Mouse (Mus musculus): ENCODE data around the gene Safb.
"Not testable (repeated sequence)": the region's sequence is repeated elsewhere in the genome, so short reads cannot be mapped to it uniquely, and the experiment has no call there.

Safb gene

GRCm38 (mm10) chr17:56609452-56610171, 25.0 kb downstream of the Safb start, which contains the start of gene 2410015M20Rik:
2410015M20Rik (minus strand) TSS chr17:56609771.
- DNase-seq (ENCODE audit: low read depth, low spot score): peak; percentile 93

DNA sequence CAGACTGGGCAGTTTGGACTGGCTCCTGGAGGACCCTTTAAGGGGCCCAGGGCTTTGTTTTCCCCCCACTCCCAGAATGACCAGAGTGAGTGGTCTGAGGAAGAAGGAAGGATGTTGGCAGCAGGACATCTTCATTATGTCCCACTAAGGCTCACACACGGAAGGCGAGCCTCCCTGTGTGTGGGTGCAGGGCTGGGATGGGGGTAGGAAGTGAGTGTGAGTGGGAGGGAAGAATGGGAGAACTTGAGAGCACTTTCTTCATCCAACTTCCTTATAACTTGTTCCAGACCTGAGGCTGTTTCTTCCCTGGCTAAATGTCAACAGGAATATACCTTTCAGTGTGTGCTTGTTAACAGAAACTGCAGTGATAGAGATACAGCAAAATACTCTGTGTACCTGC, 26.7 kb downstream of the Safb start:
- no peak for DNase-seq (ENCODE audit: low read depth, low spot score)

- peak; percentile 35 for DNase-seq (ENCODE audit: low read depth, low spot score)
Measured at GRCm38 (mm10) chr17:56611861-56612564, 27.4 kb downstream of the Safb start.

- DNase-seq (ENCODE audit: low read depth, low spot score): not testable (repeated sequence)
Measured at GRCm38 (mm10) chr17:56612565-56612939, 27.9 kb downstream of the Safb start.

GRCm38 (mm10) chr17:56613236-56613844, 28.7 kb downstream of the Safb start, which contains the start of gene Rpl36:
Rpl36 (plus strand) TSS chr17:56613416.
- peak; percentile 93 for DNase-seq (ENCODE audit: low read depth, low spot score)

GRCm38 (mm10) chr17:56613893-56614292, 29.3 kb downstream of the Safb start:
- DNase-seq (ENCODE audit: low read depth, low spot score): not testable (repeated sequence)

DNA sequence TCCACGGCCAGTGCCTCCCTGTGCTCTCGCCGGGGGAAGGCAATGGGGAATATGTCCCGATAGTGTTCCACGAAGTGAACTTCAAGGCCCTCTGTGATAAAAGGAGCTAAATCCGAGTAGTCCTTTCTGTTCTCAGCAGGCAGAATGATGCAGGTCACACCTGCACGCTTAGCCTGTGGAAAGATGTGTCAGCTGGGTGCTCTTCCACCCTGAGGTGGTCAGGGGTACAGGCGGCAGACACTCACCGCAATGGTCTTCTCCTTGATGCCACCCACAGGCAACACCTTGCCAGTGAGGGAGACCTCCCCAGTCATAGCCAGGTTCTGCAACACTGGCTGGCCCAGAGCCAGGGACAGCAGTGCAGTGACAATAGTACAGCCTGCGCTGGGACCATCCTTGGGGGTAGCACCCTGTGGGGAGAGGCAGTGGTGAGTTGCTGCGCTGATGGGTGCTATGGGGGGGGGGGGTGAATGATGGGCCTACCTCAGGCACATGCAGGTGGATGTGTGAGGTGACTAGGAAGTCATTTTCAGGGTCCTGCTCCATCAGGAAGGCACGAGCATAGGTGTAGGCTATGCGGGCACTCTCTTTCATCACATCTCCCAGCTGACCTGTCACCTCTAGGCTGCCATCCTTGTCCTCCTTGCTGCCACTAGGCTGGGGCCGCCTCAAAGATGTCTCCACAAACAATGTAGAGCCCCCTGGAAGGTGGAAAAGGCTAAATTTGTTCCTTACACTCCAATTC, 29.9 kb downstream of the Safb start:
- DNase-seq (ENCODE audit: low read depth, low spot score): no peak

DNA sequence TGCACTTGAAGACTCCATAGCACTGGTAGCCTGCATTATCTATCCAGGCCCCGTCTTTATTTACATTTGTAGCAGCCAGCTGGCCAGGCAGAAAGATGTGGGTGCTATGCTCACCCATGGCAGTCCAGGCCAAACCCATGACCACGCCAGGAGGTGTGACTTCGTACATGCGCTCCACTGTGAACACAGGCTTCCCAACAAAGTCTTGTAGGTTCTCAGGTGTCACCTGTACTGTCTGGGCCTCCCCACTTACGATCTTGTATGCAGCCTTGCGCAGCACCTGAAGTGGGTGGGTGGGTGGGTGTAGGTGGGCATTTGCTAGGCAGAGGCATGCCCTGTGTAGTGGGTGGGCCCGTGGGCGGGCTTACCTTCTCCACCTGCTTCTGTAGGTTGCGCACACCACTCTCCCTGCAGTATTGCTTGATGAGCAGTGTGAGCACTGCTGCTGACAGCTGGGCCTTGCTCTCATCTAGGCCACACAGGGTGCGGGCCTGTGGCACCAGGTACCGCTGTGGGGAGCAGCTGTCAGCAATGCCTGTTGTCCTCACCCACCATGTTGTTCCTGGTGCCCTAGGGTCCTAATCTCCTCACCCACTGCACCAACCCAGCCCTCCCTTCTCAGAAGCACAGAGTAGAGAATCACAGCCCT, 30.6 kb downstream of the Safb start:
- DNase-seq (ENCODE audit: low read depth, low spot score): no peak

DNA sequence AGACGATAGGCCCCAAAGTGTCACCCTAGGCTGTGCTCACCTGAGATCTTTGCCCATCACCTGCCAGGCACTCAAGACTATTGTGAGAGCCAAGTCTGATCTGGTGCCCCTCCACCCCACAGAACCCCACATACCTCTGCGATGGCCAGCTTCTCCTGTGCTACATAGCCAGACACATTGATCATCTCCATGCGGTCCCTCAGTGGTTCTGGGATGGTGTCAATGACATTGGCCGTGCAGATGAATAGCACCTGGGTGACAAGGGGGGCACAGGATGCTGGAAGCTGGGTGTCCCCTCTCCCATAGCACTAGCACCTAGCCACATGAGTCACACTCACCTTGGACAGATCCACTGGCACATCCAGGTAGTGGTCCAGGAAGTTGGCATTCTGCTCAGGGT, 31.2 kb downstream of the Safb start:
- DNase-seq (ENCODE audit: low read depth, low spot score): no peak

GRCm38 (mm10) chr17:56616725-56617124, 32.1 kb downstream of the Safb start:
- no peak for DNase-seq (ENCODE audit: low read depth, low spot score)

GRCm38 (mm10) chr17:56617628-56618027, 33.0 kb downstream of the Safb start:
- DNase-seq (ENCODE audit: low read depth, low spot score): no peak

DNA sequence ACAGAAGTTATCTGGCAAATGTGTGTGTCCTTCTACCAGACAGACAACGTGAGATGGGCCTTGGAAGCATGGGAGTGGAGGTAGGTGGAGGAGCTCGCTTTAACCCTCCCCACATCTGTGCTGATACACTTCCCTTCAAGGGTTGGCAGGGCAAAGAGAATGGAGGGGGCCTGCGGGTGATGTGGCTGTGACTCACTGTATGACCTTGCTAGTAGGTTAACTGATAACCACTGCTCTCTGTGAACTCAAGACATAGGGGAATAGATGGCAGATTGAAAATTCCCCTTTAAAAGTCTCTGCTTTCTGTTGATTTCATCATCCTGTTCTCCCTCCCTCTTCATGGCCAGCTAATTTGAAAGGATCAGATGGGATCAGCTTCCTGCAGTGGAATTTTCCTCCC, 40.9 kb downstream of the Safb start:
- DNase-seq (ENCODE audit: low read depth, low spot score): no peak

DNA sequence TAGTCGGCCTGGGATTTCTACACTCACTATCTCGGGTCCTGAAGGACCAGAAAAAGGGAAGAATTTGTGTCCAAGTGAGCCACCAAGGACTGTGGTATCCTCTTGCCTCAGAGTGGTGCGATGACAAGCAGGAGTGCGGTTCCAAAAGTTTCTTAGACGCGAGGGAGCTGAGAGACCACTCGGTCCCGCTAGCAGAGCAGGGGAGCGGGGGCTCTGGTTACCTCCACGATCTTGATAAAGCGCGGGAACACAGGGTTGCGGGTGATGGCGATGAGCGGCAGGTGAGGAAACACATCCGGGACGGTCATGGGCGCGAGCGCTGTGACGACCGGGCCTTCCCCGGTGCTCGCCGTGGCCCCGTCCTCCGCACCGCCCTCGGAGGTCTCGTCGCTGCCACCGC, 41.6 kb downstream of the Safb start:
- DNase-seq (ENCODE audit: low read depth, low spot score): no peak

DNA sequence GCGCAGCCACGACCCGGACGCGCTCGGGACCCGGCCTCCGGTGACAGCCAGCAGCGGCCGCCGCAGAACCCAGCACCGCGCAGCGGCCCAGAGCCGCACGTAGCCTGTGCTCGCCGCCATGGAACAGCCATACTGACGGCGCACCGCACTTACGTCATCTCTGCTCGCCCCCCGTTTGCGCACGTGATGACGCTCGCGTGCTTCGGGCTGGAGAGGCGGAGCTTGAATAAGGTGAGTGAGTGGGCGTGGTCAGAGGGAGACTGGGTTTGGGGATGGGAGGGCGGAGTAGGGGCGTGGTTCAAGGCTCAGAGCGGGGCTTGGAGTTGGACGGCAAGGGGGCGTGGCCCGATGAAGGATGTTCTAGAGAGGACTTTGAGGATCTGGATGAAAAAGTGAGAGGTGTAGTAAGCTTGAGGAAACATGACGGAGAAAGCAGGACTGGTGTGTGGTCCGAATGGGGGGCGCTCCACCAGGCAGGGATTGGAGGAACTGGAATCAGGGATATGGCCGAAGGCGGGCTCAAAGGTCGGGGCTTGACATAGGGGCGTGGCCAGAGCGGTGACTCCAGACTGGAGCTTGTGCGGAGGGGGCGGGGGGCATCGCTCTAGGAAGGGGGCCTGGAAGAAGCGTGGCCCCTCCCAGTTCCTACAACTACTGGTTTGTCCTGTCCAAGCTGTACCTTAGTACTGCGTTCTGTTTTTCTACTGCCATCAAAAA, 42.3 kb downstream of the Safb start, which contains the start of gene Lonp1:
TSS of gene Lonp1 (minus strand) at position 134 of the 717 bp plus-strand sequence.
- peak; percentile 99 for DNase-seq (ENCODE audit: low read depth, low spot score)

GRCm38 (mm10) chr17:56627530-56628277, 43.1 kb downstream of the Safb start, which contains the start of gene Catsperd:
Catsperd (plus strand) TSS chr17:56628143.
- peak; percentile 42 for DNase-seq (ENCODE audit: low read depth, low spot score)

DNA sequence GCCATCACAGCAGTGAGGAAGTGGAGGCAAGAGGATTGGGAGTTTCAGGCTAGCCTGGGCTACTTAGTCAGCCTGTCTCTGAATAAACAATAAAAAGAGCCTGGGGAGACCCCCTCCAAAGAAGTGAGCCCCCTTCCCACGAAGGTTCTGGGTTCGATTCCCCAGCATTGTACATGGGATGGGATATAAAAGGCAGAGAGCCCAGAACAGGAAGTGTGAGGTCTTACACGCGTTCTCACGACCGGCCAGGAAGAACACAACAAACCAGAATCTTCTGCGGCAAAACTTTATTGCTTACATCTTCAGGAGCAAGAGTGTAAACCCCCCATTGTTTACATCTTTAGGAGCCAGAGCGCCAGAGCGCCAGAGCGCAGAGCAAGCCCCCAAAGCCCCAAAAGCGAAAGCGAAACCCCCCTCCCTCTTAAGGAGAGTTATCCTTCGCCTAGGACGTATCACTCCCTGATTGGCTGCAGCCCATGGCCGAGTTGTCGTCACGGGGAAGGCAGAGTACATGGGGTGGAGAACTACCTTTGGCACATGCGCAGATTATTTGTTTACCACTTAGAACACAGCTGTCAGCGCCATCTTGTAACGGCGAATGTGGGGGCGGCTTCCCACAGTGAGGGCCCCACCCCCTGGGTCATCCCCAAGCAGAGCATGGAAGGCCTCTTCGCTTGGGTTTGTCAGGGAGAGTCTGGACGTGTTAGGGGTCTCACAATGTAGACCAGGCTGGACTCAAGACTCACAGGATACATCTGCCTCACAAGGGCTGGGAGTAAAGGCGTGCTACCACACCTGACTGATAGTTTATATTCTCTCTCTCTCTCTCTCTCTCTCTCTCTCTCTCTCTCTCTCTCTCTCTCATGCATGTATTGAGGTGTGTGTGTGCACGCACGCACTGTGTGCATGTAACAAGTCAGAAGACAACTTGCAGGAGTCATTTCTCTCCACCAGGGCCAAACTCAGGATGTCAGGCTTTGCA, 45.5 kb downstream of the Safb start:
- DNase-seq (ENCODE audit: low read depth, low spot score): not testable (repeated sequence)

DNA sequence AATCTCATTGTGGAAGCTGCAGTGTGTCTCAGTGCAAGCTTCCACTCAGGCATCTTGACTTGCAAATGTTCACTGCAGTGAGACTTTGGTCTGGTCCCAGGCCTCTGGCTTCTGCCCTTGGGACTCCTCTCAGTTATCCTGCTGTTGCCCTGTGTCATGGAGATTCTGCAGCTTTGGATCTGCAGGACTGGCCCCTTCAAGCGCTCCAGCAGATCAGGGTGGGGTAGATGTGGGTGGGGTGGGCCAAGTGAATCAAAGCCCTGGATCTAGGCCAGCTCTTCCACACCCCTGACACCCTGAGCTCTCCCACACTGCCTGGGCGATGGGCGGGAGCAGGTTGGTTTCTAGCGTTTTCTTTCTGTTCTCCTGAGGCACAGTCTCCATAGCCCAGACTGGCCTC, 47.2 kb downstream of the Safb start:
- DNase-seq (ENCODE audit: low read depth, low spot score): no peak

DNA sequence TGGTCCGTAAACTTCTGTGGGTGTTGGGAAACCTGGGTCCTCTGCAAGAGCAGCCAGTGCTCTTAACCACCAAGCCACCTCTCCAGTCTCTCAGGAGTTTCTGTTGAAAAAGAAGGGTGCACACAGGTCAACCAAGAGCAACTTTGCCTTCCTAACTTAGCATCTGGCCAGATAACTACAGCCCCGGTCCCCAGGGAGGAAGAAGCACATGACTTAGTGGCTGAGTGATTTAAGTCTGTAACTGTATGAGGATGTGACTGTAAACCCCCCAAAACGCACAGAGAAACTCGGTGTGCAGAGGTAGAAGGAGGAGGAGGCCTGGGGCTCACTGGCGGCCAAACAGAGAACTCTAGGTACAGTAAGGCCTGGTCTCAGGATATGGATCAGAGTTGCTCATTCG, 49.4 kb downstream of the Safb start:
- DNase-seq (ENCODE audit: low read depth, low spot score): no peak

- no peak for DNase-seq (ENCODE audit: low read depth, low spot score)
Measured at GRCm38 (mm10) chr17:56643237-56643636, 58.6 kb downstream of the Safb start.

Data from forelimb bud, embryonic 11.5 days (tissue).